Mouse (Mus musculus) frontal cortex, postnatal 25 days (tissue): ENCODE results near the gene Sema5b.
"Not testable (repeated sequence)": the region's sequence is repeated elsewhere in the genome, so short reads cannot be mapped to it uniquely, and the experiment has no call there.

Experiments used
- DNase-seq, 2 experiments: peaks; one replicate each; pipeline ENCODE4 v3.0.0; 2022; ENCODE audit warnings: low spot score in 2 of 2

Sema5b gene

DNA sequence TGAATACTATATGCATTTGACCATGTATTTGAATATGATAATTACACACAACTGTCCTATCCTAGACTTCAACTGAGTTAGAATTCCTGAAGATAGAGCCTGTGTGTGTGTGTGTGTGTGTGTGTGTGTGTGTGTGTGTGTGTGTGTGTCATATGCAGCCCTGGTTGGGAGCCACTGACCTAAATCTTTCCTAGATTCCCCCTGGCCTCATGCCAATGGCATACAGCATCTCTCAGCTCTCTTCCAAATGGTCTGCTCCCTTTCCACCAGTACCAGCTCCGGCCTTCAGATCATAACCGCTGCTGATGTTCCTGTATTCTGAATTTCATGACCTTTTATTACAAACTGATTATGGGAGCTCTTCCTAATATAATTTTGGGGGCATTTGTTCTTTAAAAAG is 8.4 kb downstream of the Sema5b start:
- DNase-seq, result no peak

DNA sequence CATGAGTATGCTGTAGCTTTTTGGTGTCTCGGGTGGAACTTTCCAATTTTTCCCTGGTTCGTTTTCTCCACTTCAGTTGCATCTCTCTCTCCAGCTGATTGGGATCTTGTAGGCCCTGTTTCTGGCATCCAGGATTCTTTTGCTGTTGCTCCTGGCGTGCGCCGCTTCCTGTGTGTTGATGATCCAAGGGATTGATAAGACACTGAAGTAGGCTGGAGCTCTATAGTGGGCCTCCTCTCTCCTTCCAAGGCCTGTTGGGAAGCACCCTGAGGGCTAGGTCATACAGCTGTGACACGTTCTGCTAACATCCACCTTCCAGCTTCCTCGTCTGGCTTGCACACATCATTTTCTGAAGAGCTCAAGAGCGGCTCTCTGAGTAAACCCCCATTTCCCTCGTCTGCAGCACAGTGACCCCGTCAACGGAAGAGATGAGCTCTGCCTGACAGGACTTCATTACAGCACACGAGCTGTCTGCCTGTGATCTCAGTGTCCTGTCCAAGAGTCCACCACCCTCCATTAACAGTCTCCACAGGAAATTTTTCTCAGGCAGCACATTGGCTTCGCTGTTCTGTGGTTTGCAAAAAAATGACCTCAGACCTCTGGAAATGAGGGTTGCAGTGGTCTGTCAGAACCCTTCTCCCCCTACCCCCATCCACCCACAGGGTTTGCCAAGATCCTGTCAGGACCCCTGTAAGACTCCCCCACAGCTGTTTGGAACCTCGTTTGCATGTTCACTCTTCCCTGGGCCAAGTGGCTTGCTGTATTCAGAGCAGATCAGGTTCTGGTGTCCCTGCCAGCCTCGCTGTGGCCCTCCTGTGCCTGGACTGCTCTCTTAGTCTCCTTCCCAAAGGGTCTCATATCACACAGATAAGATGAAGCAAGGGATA is 14.9 kb downstream of the Sema5b start:
- DNase-seq, result no peak

DNA sequence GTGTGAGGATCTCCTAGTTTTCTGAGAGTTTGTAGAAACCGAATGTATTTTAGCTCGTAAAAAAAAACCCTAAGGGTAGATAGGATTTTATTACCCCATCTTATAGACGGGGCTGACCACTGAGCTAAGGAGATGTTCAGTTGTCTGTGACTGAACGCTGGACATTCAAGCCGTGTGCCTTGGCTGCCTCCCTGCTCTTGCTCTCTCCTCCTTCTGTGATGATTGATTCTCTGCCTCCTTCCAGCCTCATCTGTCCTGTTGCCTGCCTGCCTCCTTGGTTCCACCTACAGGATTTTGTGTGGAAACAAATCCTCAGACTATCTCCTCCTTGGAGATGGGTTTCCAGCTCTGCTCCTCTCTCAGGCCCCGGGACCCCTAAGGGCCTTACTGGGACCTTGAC is 16.1 kb downstream of the Sema5b start:
- DNase-seq, result no peak

GRCm38 (mm10) chr16:35561541-35561940 is 20.6 kb downstream of the Sema5b start:
- DNase-seq, result no peak

DNA sequence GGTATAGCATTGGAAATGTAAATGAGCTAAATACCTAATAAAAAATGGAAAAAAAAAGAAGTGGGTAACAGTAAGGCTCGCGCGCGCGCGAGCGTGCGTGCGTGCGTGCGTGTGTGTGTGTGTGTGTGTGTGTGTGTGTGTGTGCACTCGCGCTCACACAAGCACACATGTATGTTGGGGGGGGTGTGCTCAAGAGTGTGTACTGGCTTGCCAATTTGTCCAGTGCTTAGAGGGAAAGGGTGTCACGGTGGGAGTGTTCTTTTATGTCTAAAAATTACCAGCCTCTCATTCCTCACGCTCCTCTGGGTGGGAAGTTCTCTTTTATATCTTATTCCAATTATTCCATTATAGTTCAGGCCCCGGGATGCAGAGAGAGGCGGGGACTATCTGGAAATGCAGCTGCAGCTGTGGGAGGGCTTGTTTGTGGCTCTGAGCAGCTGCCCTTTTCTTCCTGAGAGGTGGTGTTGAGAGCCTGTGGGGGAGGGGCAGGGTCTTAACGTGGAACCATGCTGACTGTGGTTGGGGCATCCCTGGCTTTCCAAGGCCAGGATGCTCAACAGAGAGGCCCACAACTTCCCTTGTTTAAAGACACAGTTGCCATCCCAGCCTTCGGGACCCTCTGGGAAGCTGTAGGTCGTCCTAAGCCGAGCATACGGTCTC is 23.4 kb downstream of the Sema5b start:
- DNase-seq, result no peak

DNA sequence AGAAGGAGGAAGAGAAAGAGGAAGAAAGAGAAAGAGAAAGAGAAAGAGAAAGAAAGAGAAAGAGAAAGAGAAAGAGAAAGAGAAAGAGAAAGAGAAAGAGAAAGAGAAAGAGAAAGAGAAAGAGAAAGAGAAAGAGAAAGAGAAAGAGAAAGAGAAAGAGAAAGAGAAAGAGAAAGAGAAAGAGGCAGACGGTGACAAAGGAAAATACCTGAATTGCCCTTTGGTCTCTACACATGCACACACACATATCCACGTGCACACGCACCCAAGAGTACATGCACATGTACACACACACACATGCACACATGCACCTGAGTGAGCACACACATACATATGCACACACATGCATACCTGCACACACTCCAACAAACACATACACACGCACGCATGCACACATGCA is 24.7 kb downstream of the Sema5b start:
- not testable (repeated sequence) for DNase-seq

DNA sequence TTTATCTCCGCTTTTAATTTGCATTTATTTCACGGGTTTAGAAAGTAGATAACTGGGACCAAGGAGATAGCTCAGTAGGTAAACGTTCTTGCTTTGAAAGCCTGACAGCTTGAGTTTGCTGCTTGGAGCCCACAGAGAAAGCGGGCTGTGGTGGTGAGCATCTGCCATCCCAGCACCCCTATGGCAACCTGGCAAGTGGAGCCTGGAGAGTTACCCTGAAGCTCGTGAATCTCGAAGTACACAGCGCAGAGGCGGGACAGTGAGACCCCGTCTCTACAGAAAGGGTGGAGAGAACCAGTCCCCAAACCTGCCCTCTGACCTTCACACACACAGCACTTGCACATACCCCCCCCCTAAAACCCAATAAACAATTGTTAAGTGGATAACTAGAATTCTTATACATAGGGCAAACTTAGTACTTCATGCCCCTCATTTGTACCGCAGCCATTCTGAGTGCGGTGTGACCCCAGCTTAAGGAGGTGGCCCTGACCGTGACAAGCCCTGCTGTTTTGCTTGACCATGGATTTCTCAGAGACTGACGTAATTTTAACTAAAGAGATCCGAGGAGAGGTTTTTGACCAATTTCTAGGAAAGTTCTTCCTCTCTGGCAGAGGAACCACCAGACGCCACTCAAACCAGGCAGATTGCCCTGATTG is 27.4 kb downstream of the Sema5b start:
- DNase-seq, result no peak

GRCm38 (mm10) chr16:35569347-35569746 is 28.4 kb downstream of the Sema5b start:
- no peak for DNase-seq

DNA sequence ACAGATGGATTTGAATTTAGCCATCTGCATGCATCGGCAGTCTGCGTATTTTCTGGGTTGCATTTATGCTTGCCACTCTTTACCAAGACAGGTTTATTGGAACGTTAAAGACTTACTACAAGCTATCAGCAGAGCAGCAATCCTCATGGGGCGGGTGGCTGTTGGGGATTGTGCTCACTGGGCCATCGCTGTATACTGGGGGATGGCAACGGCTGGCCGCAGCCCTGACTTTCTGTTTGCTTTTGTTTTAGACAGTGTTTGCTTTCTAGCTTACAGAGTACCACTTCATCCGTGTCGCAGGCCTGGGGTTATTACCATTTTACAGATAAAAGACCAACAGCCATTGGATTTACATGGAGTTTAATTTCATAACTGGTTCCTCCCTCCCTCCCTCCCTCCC is 28.8 kb downstream of the Sema5b start:
- no peak for DNase-seq

DNA sequence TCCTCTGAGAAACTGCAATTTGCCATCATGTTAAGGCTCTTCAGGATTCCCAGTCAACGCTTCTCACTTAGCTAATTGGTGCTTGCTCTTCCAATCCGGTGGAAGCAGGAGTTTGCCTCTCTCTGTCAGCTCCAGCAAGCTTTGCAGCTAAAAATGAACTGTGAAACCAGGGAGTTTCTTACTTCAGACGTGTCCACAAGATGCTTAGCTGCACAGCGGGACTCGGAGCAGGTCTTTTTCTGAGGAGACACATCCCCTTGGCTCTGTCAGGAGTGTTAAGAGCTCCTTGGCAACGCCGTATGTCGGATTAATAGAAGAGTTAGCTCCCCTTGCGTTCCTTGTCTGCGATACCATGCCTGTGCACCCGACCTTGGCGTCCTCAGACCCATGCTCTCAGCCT is 29.7 kb downstream of the Sema5b start:
- DNase-seq, result no peak

GRCm38 (mm10) chr16:35573586-35573985 is 32.6 kb downstream of the Sema5b start:
- DNase-seq, result no peak

DNA sequence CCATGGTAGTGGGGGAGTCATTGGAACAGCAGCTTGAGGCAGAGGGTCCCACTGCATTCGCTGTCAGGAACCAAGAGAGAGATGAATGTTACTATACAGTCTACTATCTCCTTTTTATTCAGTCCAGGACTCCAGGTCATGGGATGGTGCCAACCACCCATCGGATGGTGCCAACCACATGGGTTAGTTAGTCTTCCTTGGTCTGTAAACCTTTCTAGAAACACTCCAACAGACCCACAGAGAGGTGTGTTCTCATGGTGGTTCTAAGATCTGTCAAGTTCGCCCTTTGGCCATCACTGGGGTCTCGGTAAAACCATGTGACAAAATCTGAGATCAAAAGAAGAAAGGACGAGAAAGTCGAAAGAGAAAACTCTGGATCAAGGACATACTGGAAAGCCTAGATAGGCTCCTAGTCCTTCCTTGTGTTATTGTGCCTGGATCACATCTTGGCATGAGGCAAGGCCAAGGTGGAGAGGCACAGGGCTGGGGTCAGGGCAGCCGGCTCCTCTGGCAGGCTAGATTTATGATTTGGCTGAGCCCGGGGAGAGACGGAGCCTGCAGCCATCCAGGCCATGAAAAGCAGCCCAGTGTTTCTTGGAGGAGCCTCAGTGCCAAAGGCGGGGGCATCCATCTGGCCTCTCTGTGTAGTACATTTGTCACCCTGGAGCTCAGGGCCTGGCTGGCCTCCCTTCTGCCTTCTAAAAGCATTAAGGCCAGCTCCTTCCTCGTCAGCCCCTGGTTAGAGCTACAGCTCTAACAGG is 36.4 kb downstream of the Sema5b start:
- no peak for DNase-seq

DNA sequence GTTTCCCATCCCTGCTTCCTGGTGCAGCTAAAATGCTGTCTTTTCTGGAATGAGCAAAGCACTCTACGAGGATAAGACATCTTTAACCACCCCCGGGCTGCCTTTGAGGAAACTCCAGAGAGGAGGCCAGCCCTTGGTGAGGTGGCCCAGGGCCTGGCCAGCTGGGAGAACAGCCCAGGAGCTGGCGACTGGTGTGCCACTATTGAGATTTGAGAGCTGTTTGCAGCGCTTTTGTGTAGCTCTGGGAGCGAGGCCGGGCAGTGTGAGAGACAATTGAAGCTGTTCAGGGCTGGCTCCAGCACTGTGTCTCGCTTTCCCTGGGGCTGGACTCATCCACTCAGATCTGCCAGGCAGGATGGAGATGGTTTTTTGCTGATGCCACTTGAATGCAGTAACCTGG is 40.4 kb downstream of the Sema5b start:
- DNase-seq, result no peak

DNA sequence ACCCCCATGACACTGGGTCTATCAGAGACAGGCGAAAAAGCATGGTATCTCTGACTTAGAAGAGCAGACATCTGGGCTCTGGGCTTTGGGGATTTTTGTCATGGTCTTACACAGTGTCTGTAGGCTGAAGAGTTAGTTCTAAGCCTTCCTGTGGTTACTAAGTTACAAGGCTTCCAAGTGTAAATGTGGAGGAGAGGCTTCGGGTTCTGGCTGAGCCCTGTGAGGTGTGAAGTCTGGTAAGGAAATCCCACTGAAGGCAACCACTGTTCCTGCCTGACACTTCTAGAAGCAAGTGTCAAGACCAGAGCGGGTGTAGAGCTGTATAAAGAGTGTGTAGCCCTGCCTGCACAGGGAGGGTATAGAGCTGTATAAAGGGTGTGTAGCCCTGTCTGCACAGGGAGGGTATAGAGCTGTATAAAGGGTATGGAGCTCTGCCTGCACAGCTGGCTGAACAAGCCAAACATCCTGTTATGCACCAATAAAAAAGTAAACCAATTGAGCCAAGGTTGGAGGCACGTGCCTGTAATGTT is 42.7 kb downstream of the Sema5b start:
- DNase-seq, result no peak

- no peak for DNase-seq
Observed at GRCm38 (mm10) chr16:35585126-35585694, 44.3 kb downstream of the Sema5b start.

DNA sequence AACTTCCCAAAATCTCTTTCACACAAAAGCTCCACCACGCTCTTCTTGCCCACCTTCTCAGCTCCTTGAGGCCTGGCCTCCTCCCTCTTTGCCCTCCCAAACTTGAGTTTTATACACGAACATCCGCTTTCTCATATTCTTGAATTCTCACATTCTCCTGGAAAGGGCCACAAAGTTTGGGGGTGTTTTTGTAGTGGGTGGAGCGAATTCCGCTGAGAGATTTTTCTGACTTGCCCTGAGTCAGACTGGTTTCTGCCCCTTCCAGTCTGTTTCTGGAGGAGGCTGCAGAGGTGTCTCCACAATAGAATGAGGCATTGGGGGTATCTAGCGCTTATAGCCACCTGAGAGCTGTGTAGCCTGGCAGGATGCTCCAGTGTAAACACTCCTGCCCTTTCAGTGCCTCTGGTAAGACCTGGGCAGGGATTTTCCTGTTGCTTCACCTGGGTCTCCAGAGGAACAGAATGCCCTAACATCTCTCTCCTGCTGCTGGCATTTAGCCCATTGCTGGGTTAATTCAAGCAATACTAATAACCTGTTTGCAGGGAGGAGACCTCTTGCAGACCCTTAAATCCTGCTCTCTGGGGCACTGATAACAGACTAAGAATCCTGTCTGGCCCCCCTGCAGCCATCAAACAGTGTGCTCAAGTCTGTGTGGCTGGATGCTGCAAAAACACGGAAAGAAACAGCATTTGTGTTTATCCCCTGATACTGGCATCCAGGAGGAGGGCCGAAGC is 46.3 kb downstream of the Sema5b start:
- no peak for DNase-seq

DNA sequence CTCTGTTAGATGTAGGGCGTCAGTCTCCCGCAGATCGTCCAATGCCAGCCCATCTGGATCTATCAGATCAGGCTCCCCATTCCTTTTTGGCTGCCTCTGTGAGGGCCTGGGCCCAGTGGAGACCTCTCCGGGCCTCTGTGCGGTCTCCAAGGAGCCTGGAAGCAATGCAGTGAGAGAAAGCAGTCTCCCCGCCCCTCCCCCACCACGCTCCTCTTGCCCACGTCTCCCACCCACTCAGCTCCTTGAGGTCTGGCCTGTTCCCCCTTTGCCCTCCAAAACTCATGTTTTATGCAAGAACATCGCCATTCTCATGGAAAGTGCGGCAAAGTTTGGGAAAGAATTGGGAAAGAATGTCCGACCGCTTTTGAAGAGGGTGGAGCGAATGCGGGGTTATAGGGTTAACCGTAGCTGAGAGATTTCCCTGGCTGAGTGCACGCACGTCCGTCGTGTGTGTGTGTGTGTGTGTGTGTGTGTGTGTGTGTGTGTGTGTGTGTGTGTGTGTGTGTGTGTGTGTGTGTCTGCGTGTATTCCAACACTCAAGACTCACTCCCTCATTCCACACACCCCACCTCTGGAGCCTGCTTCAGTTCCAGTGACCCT is 47.0 kb downstream of the Sema5b start:
- no peak for DNase-seq

DNA sequence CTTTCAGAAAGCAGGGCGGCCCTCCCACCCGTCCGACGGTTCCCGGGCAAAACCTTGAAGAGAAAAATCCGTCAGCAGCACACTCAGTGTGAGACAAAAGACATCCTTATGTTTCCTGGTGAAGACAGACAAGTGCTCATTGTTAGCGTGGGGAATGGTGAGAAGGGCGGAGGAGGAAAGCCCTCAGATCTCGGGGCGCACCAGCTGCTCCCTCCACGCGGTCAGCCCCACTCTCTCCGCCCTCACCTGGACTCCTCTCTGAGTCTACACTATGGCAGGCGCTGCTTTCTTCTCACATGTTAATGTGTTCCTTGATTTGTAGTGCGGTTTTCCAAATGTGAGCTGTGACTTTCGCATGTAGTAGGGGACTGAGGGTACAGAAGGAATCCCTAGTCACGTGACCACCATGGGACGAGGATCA is 47.8 kb downstream of the Sema5b start:
- DNase-seq, result no peak

DNA sequence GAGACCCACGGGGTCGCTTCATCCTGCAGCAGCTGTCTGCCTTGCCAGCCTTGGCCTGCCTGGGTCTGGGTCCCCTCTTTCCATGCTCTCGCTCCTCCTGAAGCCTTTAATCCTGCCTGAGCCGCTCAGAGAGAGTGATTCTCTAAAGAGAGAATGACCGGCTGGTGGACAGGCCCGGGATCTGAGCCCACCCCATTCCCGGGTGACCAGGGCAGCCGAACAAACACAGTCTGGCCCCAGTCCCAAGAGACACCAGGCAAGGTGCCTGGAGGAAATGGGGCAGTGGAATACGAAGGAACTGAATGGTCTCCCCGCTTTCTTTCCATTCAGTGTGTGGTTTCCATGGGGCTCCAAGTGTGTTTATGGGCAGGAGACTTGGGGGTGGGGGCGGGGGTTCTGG is 50.8 kb downstream of the Sema5b start:
- DNase-seq, result no peak
